Mouse (Mus musculus) forebrain, postnatal 0 days (tissue): ENCODE measurements around the gene Tnip3. TPM values are rescaled to one million over a fixed set of nuclear protein-coding genes. Genes with fewer than 3 reads are reported as not detected.

Source experiments
- ATAC-seq: fragments of 200-750 bp; cut with Nextera tagmentation; 2 replicates; pipeline ENCODE4 v1.8.0; 2017; ENCODE audit warnings: mild to moderate bottlenecking, moderate library complexity
- DNase-seq: peaks from one replicate; pipeline ENCODE4 v3.0.0-alpha.2; 2015
- H3K27ac ChIP-seq: fragments of 300-500 bp; sonication (generic); 2 replicates; pipeline ENCODE4 v1.5.1; 2014; ENCODE audit warnings: low read depth, mild to moderate bottlenecking, antibody characterized with exemption, low read length, moderate library complexity, mixed read lengths
- H3K27me3 ChIP-seq: fragments of 300-500 bp; sonication (generic); 2 replicates; pipeline ENCODE4 v1.6.1; 2014; ENCODE audit warnings: mild to moderate bottlenecking, low read length, mixed read lengths; ENCODE audit not compliant: insufficient read depth
- H3K36me3 ChIP-seq: fragments of 300-500 bp; sonication (generic); 2 replicates; pipeline ENCODE4 v1.6.1; 2014; ENCODE audit warnings: mild to moderate bottlenecking, moderate library complexity; ENCODE audit not compliant: insufficient read depth
- H3K4me1 ChIP-seq: fragments of 300-500 bp; sonication (generic); 2 replicates; pipeline ENCODE4 v1.6.1; 2014; ENCODE audit warnings: antibody characterized with exemption; ENCODE audit not compliant: insufficient read depth
- H3K4me2 ChIP-seq: fragments of 300-500 bp; sonication (generic); 2 replicates; pipeline ENCODE4 v1.6.1; 2014; ENCODE audit warnings: low read depth, mild to moderate bottlenecking, moderate library complexity
- H3K4me3 ChIP-seq: fragments of 300-500 bp; sonication (generic); 2 replicates; pipeline ENCODE4 v1.5.1; 2014; ENCODE audit warnings: low read depth, low read length, mixed read lengths
- H3K9ac ChIP-seq: fragments of 300-500 bp; sonication (generic); 2 replicates; pipeline ENCODE4 v1.6.1; 2014; ENCODE audit warnings: mild to moderate bottlenecking
- H3K9me3 ChIP-seq: fragments of 300-500 bp; sonication (generic); 2 replicates; pipeline ENCODE4 v1.6.1; 2016; ENCODE audit warnings: low read length
- CTCF ChIP-seq: sonication (generic); IDR thresholded peaks from 2 replicates; pipeline ENCODE4 v1.5.1; 2016; ENCODE audit warnings: antibody characterized with exemption, control low read depth, low read depth
- WGBS: fragments of 180-500 bp; shearing (Covaris S2); extraction: QIAGEN DNeasy Blood & Tissue Kit; methylation state at CpG from one replicate; pipeline ENCODE4 v1.1.7; 2014; 5-methylcytosine and 5-hydroxymethylcytosine counted together
- polyA plus RNA-seq: library from polyadenylated mRNA; unstranded; fragments of >200 nt; fragmentation: Nextera tagmentation; extraction: Ambion mirVana; gene quantifications from 2 replicates; pipeline ENCODE4 v1.2.1, GENCODE M21; 2015
- total RNA-seq: library from RNA; depleted of rRNA; stranded (reverse); fragments of >200 nt; gene quantifications from 2 replicates; pipeline ENCODE4 v1.2.3, GENCODE M21; 2014; rRNA removed

Tnip3 gene
- total RNA-seq: not detected in 2 replicates
- polyA plus RNA-seq: 0.07 and 0.14 TPM in 2 replicates

DNA sequence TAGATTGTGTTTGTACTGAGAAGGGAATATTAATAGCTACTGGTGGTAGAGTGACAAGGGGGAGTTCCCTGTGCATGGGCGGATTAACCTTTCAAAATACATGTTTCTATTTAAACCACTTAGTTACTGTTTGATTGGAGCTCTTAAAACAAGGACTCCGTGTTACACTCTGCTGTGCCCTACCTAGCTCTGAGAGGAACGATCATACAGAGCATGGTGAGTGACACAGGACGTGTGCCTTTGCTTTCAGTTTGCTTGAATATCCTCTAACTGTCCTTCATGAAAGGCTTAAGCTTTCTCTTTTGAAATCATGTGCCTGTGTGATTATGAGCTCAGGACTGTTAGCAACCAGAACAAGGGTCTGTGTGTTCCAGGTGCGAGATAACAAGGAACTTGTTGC is at the start of gene Tnip3:
Tnip3 (plus strand) TSS at position 122 of the 400 bp plus-strand sequence.
- H3K36me3 ChIP-seq: no peaks in the 10 kb centered on the region
- DNase-seq (no peak), ATAC-seq (no peak)
- WGBS: 77% methylated on average over 5 of the region's 5 CpGs
- no peaks in the 10 kb centered on the region for H3K4me1 ChIP-seq
- no peak within 1 kb of the TSS for H3K4me2 ChIP-seq
- H3K9ac ChIP-seq: no peak within 1 kb of the TSS
- no peak within 1 kb of the TSS for H3K27ac ChIP-seq
- no peak for TF ChIP-seq CTCF
- H3K27me3 ChIP-seq: no peaks in the 10 kb centered on the region
- no peaks in the 10 kb centered on the region for H3K9me3 ChIP-seq
- H3K4me3 ChIP-seq: no peak within 1 kb of the TSS

DNA sequence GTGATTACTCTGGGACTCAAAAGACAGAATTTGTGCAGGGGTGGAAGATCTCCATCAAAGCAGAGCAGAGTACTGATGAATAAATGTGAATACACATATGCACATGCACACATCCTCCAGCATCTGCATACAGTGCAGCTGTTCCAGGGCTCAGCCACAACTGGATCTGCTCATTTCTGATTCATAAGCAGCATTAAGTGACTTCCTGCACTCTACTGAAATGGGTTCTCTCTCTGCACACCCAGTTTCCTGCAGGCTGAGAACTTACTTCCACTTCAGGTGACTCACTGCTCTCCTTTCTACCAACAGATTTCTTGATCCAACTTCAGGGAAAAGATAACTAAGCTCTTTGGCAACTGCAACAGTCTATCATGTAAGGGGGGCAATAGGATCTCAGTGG is 26.3 kb upstream of the Tnip3 start:
- Histone ChIP-seq H3K4me1 (no peaks in the 10 kb centered on the region), H3K27ac (no peak overlapping the region), H3K4me2 (no peak overlapping the region), H3K27me3 (no peaks in the 10 kb centered on the region), H3K4me3 (no peak overlapping the region), H3K9ac (no peak overlapping the region), H3K36me3 (no peaks in the 10 kb centered on the region), H3K9me3 (no peaks in the 10 kb centered on the region)
- TF ChIP-seq CTCF: no peak
- ATAC-seq (no peak), DNase-seq (no peak)

DNA sequence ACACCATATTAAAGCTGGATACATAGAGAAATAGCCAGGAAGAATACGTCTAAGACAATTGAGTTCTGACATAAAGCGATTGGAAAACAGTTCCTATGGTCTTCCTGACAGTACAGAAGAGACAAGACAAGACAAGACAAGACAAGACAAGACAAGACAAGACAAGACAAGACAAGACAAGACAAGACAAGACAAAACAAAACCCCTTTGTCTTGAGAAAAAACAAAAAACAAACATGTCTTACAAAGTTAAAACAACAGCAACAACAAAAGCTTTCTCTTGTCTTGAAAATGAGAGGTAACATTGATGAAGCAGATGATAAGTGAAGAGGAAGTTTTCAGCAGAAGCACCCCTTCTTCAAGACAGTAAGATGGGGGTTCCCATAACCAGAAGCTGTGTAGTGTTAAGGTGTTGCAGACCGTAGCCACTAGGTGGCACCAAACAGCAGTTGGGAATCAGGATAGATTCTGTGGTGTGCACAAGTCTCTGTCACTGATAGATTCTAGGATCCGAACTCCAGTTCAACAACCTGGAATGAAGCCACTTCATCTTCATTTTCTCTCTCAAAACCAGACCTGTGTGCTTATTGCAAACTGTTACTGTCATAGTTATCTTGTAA is 15.0 kb upstream of the Tnip3 start:
- Histone ChIP-seq H3K27ac (no peak overlapping the region), H3K4me3 (no peak overlapping the region), H3K9ac (no peak overlapping the region), H3K27me3 (no peaks in the 10 kb centered on the region), H3K9me3 (no peaks in the 10 kb centered on the region), H3K4me1 (no peaks in the 10 kb centered on the region), H3K4me2 (no peak overlapping the region), H3K36me3 (no peaks in the 10 kb centered on the region)
- peak; percentile 92 for TF ChIP-seq CTCF
- DNase-seq (peak; percentile 82), ATAC-seq (peak; percentile 87)
- 41% methylated on average over 4 of the region's 4 CpGs for WGBS

DNA sequence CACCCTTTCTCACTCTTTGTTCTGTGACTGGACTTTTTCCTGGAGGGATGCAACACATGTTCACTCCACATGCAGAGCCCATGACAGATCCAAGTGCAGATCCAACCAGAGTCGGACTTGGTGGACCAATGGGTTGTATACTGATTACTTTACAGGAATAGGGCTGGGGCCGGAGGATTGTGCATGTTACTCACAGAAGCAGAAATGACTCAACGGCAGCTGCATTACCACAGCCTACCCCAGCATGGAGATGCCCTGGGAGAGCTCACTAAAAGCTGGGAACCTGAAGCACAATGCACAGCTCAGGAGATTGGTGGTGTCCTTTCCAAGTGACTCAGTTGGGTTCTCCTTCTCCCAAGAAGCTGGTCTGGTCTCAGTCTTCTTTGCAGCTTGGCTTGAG is 11.3 kb upstream of the Tnip3 start:
- TF ChIP-seq CTCF: no peak
- ATAC-seq (no peak), DNase-seq (no peak)

DNA sequence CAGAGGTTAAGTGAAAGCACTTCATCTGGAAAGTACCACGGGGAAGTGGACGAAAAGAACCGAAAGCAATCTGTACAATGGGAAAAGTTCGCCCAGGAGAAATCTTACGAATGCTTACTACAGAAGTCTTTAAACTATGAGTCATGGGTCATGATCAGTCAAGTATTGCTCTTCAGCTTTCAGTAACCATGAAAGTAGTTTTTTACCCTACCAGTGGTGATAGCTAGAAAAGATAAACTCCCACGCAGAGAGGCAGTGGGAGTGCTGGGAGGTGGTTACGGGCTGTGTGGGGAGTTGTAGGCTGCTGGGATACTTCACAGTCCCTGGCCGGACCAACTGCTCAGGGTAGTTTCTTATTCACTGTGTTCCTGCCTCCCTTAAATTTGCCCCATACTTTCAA is 8.4 kb upstream of the Tnip3 start:
- Histone ChIP-seq H3K36me3 (no peaks in the 10 kb centered on the region), H3K27me3 (no peaks in the 10 kb centered on the region), H3K4me2 (no peak overlapping the region), H3K4me1 (no peaks in the 10 kb centered on the region), H3K27ac (no peak overlapping the region), H3K4me3 (no peak overlapping the region), H3K9ac (no peak overlapping the region), H3K9me3 (no peaks in the 10 kb centered on the region)
- TF ChIP-seq CTCF: no peak
- ATAC-seq (no peak), DNase-seq (no peak)
- 87% methylated on average over 8 of the region's 8 CpGs for WGBS

More for the DNA sequence above, 11.3 kb upstream of the Tnip3 start:
- H3K4me3 ChIP-seq: no peak overlapping the region
- H3K9ac ChIP-seq: no peak overlapping the region
- no peaks in the 10 kb centered on the region for H3K27me3 ChIP-seq
- 93% methylated on average over 3 of the region's 3 CpGs for WGBS
- H3K9me3 ChIP-seq: no peaks in the 10 kb centered on the region
- H3K4me2 ChIP-seq: no peak overlapping the region
- no peaks in the 10 kb centered on the region for H3K4me1 ChIP-seq
- no peaks in the 10 kb centered on the region for H3K36me3 ChIP-seq
- H3K27ac ChIP-seq: no peak overlapping the region

DNA sequence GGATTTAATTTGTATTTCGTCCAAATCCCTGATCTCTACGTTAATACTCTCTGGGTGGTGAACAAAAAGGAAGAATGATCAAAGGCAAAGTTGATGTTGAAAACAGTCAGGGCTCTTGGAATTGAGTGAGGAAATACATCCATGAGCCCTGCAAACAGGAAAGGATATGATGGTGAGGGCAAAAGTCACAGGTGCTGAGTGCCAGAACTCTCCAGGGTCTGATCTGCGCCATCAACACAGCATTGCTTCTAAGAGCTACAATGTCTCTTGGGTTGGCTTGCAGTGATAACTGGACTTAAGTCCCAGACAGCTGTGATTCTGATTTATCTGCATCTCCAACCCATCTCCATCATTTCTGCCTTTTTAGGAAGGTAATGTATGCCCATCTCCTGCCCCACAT is 4.3 kb upstream of the Tnip3 start:
- H3K4me2 ChIP-seq: no peak overlapping the region
- TF ChIP-seq CTCF: no peak
- no peaks in the 10 kb centered on the region for H3K27me3 ChIP-seq
- no peak for DNase-seq
- no peak overlapping the region for H3K4me3 ChIP-seq
- no peaks in the 10 kb centered on the region for H3K4me1 ChIP-seq
- 64% methylated on average over 3 of the region's 3 CpGs for WGBS
- H3K9me3 ChIP-seq: no peaks in the 10 kb centered on the region
- H3K9ac ChIP-seq: no peak overlapping the region
- H3K27ac ChIP-seq: no peak overlapping the region
- H3K36me3 ChIP-seq: no peaks in the 10 kb centered on the region
- no peak for ATAC-seq

DNA sequence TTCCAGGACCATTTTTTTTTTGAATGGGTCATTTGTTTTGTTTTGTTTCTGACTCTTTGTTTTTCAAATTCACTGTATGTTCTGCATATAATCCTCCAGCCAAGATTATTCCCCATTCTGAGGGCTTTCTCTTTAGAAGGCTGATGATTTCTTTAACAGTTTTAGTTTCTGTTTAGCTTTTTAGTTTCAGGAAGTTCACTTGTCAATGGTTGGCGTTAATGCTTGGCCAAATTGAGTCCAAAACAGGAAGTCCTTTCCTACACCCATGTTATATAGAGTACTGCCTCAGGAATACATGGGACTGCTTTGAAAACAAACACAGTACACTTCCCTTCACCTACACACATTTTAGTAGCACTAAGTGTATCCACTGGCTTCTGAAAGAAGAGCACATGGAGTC is 2.8 kb downstream of the Tnip3 start:
- H3K4me1 ChIP-seq: no peaks in the 10 kb centered on the region
- H3K4me2 ChIP-seq: no peak overlapping the region
- no peak overlapping the region for H3K27ac ChIP-seq
- DNase-seq (no peak), ATAC-seq (no peak)
- TF ChIP-seq CTCF: no peak
- 78% methylated on average over 1 of the region's 1 CpGs for WGBS
- H3K4me3 ChIP-seq: no peak overlapping the region
- no peaks in the 10 kb centered on the region for H3K9me3 ChIP-seq
- no peaks in the 10 kb centered on the region for H3K36me3 ChIP-seq
- H3K9ac ChIP-seq: no peak overlapping the region
- H3K27me3 ChIP-seq: no peaks in the 10 kb centered on the region
